Mouse (Mus musculus): ENCODE data around the gene Tnfrsf21. TPM values are rescaled to one million over a fixed set of nuclear protein-coding genes. Genes with fewer than 3 reads are reported as not detected.

The Tnfrsf21 gene
- 22.5 and 23.6 TPM in 2 replicates for polyA plus RNA-seq (2015; fragmentation: Nextera tagmentation; extraction: Ambion mirVana)

DNA sequence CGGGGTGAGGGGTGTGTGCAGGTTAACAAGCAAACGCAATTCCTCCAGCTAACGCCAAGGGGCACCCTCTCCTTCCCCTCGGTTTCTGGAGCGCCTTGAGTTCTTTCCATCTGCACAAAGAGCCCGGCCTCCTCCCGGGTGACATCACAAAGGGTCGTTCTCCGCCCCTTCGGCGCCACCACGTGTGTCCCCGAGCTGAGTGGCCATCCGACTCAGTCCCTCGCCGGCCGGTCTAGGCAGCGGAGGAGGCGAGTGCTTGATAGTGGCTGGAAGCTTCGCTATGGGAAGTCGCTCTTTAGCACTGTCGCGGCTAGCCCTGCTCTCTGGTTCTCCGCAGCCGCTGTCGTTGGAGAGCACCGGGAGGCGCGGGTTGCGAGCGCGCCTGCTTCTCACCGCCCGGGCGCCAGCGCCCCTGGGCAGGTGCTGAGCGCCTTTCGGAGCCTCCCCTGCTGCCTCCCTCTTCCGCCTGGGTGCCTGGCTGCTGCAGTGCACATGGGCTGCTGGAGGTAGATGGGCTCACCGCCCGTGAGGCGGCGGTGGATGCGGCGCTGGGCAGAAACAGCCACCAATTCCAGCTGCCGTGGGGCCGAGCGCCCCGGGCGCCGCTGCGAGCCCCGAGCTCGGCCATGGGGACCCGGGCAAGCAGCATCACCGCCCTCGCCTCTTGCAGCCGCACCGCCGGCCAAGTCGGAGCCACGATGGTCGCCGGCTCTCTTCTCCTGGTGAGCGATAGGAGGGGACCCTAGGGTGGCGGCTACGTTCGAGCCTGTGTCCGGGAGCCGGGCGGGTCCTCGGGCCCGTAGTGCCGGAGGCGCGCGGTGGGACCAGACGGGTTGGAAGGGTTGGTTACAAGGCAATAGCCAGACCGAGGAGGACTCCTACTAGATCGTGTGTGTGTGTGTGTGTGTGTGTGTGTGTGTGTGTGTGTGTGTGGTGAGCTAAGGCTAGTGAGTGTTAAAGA is at the start of gene Tnfrsf21:
TSS of gene Tnfrsf21 (plus strand) at position 185 of the 961 bp plus-strand sequence.
- Histone ChIP-seq H3K4me3 (peak within 1 kb of the TSS; percentile 67), H3K4me1 (peaks cover 9% of the 10 kb centered on the region; the same call in 1 of the 2 replicates), H3K27me3 (peaks cover 8% of the 10 kb centered on the region; the same call in 1 of the 2 replicates), H3K9me3 (no peaks in the 10 kb centered on the region), H3K27ac (peak within 1 kb of the TSS; percentile 73), H3K36me3 (0 out of 2 replicates have a peak, but pooled peaks cover 2% of the 10 kb centered on the region), H3K9ac (peak within 1 kb of the TSS; percentile 82), H3K4me2 (replicated peaks) (peak within 1 kb of the TSS; percentile 94)
- under 1% methylated on average over 75 of the region's 80 CpGs for WGBS
- ATAC-seq (ENCODE audit: low FRiP score, low read depth), result peak; percentile 93

DNA sequence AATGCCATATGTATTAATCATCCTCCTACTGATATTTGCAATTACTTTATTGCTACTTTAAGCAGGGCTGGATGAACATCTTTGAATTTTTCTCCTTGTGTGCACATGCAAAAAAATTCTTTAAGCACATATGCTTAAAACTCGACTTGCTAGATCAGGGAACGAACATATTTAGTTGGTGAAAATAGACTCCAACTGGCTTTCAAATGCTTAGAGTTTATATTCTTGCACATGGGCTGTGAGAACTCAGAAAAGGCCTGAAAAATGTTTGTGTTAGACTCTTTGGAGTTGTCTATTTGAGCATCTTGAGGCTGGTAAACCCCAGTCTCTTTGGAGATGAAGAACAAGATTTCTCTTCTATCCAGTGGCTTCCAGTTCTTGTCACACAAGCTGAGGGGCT is 48.2 kb upstream of the Tnfrsf21 start:
- WGBS, result 83% methylated on average over 2 of the region's 2 CpGs
- no peaks in the 10 kb centered on the region; the same call in 1 of the 2 replicates for H3K4me1 ChIP-seq
- H3K4me3 ChIP-seq, result no peak overlapping the region
- H3K27ac ChIP-seq, result no peak overlapping the region
- no peak for ATAC-seq (ENCODE audit: low FRiP score, low read depth)
- no peak overlapping the region for H3K4me2 ChIP-seq (replicated peaks)
- H3K9me3 ChIP-seq, result no peaks in the 10 kb centered on the region
- H3K36me3 ChIP-seq, result no peaks in the 10 kb centered on the region
- H3K27me3 ChIP-seq, result no peaks in the 10 kb centered on the region
- no peak overlapping the region for H3K9ac ChIP-seq

DNA sequence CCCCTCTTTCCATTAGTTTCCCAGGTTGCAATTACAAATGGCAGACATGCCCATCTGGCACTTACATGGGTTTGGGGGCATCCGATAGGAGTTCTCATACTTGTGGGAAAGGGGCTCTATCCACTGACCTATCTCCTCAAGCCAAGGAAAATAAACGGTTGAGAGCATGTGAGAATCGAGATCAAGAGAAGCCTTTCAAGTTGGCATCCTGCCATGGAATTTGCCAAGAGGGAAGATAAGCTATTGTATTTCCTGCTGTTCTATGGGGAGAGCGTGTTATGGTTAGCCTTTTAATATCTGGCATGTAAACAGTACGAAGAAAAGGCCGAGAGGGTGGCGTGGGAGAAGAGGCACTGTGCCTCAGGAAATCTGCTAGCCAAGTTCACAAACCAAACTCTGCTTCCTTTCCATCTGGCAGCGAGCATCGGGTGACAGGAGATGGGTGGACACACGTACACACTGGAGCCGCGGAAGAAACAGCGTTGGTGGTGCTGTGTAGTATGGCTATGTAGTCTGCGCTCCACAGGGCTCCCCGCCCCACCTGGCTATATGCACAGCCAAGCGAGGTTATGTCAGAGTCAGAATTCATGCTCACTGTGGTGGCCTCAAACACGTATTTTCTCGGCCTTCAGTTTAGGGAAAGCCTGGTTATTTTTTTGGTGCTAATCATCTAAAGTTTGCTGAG is 40.9 kb upstream of the Tnfrsf21 start:
- H3K36me3 ChIP-seq, result no peaks in the 10 kb centered on the region
- no peak overlapping the region for H3K27ac ChIP-seq
- H3K9ac ChIP-seq, result no peak overlapping the region
- H3K4me3 ChIP-seq, result no peak overlapping the region
- 73% methylated on average over 18 of the region's 18 CpGs for WGBS
- H3K4me1 ChIP-seq, result peaks cover 3% of the 10 kb centered on the region; the same call in 1 of the 2 replicates
- no peaks in the 10 kb centered on the region for H3K27me3 ChIP-seq
- H3K9me3 ChIP-seq, result no peaks in the 10 kb centered on the region
- ATAC-seq (ENCODE audit: low FRiP score, low read depth), result peak; percentile 48; the same call in 1 of the 2 replicates
- no peak overlapping the region for H3K4me2 ChIP-seq (replicated peaks)

DNA sequence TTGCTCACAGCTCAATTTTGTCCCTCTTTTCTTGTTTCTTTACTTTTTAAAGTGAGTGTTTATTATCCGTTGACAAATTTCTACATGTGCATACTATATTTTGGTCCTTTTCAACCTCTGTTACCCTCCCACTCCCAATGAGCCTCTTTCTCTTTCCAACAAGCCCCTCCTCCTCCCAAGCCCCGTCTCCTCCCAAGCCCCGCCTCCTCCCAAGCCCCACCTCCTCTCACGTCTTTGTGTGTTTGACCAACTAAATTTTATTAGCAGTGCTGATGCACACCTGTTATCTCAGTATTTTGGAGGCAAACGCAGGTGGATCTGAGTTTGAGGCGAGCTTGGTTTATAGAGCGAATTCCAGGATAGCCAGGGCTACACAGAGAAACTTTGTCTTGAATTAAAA is 38.6 kb upstream of the Tnfrsf21 start:
- Histone ChIP-seq H3K27ac (no peak overlapping the region), H3K27me3 (no peaks in the 10 kb centered on the region), H3K36me3 (no peaks in the 10 kb centered on the region), H3K4me2 (replicated peaks) (no peak overlapping the region), H3K4me1 (peaks cover 3% of the 10 kb centered on the region; the same call in 1 of the 2 replicates), H3K9ac (no peak overlapping the region), H3K9me3 (no peaks in the 10 kb centered on the region), H3K4me3 (no peak overlapping the region)
- ATAC-seq (ENCODE audit: low FRiP score, low read depth), result no peak
- WGBS, result 65% methylated on average over 7 of the region's 7 CpGs

DNA sequence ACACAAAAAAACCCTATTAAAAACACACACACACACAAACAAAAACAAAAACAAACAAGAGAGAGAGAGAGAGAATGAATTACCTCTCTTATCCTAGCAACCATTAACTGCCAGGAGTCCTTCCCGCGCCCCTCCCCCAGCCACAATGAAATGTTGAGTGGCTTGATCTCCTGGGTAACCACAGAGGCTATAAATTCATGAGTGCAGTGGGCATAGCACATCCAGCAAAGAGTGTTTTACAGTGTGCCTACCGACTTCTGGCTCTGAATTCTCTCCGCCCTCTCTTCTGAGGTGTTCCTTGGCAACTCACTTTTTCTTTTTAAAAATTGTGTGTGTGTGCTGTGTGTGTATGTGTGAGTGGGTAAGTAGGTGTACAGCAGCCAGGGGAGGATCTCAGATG is 38.0 kb upstream of the Tnfrsf21 start:
- peaks cover 3% of the 10 kb centered on the region; the same call in 1 of the 2 replicates for H3K4me1 ChIP-seq
- ATAC-seq (ENCODE audit: low FRiP score, low read depth), result no peak
- WGBS, result 45% methylated on average over 4 of the region's 4 CpGs
- no peaks in the 10 kb centered on the region for H3K27me3 ChIP-seq
- no peak overlapping the region for H3K9ac ChIP-seq
- H3K9me3 ChIP-seq, result no peaks in the 10 kb centered on the region
- no peaks in the 10 kb centered on the region for H3K36me3 ChIP-seq
- no peak overlapping the region for H3K4me3 ChIP-seq
- H3K27ac ChIP-seq, result no peak overlapping the region
- no peak overlapping the region for H3K4me2 ChIP-seq (replicated peaks)

DNA sequence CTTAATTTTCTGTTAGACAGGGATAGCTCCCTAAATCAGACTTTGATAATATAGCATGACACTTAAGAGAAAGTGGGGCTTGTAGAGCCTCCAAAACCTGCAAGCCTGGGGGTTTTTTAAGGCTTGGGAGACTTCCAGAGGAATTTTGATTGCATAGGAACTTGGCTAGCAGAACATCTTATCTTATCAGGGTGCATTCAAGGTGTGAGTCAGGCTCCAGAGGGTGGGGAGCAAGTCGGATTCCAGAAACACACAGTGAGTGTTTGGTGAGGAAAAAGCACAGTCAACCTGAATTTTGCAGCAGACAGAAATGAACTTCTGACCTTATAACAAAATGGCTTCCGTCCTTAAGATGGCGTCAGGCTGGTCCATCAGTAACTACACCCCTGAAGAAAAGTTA is 34.5 kb upstream of the Tnfrsf21 start:
- Histone ChIP-seq H3K4me1 (peaks cover 3% of the 10 kb centered on the region; the same call in 1 of the 2 replicates), H3K9ac (no peak overlapping the region), H3K9me3 (no peaks in the 10 kb centered on the region), H3K27me3 (no peaks in the 10 kb centered on the region), H3K36me3 (no peaks in the 10 kb centered on the region), H3K27ac (no peak overlapping the region), H3K4me2 (replicated peaks) (no peak overlapping the region), H3K4me3 (no peak overlapping the region)
- WGBS, result 83% methylated on average over 3 of the region's 3 CpGs
- no peak for ATAC-seq (ENCODE audit: low FRiP score, low read depth)

DNA sequence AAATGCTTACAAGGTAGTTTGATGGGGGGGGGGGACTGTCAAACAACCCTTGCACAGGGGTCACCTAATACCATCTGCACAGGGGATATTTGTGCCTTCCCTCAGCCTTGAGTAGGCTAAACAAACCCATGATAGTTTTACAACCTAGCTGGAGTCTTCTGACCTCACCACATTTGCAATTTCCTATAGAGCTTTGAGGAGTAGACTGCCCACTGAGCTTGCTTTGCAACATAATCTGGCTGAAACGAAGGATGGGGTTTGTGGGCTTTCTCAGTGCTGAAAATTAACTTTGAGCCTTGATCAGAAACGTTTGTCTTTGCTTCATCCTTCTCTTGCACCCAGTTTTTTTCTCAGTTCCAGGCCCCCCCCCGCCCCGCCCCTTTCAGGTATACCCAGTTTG is 33.8 kb upstream of the Tnfrsf21 start:
- no peak overlapping the region for H3K4me2 ChIP-seq (replicated peaks)
- H3K4me3 ChIP-seq, result no peak overlapping the region
- no peaks in the 10 kb centered on the region for H3K9me3 ChIP-seq
- 60% methylated on average over 4 of the region's 4 CpGs for WGBS
- no peaks in the 10 kb centered on the region for H3K36me3 ChIP-seq
- no peak for ATAC-seq (ENCODE audit: low FRiP score, low read depth)
- no peaks in the 10 kb centered on the region for H3K27me3 ChIP-seq
- H3K27ac ChIP-seq, result no peak overlapping the region
- H3K4me1 ChIP-seq, result peaks cover 3% of the 10 kb centered on the region; the same call in 1 of the 2 replicates
- H3K9ac ChIP-seq, result no peak overlapping the region

DNA sequence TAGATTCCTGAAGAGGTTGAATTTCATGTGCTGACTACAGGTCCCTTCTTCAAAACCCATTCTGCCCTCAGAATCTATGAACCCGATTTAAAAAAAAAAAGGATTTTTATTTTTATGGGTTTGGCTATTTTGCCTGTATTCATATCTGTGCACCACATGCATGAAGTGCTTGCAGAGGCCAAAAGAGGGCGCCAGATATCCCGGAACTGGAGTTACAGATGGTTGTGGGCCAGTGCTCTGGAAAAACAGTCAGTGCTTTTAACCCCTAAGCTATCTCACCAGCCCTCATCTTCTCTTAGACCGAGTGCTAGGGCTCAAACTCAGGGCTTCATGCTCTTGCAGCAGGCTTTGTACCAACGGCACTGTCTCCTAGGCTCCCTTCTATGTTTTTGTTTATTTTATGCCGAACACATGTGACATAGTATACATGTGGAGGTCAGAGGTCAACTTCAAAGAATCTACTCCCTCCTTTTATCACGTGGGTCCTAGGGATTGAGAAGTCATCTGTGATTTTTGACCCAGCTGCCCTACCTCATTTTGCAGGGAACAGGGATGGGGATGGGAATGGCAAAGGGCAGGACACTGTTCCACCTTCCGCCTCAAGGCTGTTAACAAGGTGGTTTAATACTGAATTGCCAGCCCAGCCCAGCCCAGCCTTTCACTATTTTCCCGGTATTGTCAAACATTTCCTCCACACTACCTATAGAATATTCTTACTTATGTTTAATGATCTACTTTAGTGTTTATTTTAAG is 30.3 kb upstream of the Tnfrsf21 start:
- Histone ChIP-seq H3K4me2 (replicated peaks) (no peak overlapping the region), H3K36me3 (no peaks in the 10 kb centered on the region), H3K4me1 (no peaks in the 10 kb centered on the region), H3K9me3 (no peaks in the 10 kb centered on the region), H3K4me3 (no peak overlapping the region), H3K27ac (no peak overlapping the region), H3K9ac (no peak overlapping the region), H3K27me3 (no peaks in the 10 kb centered on the region)
- no peak for ATAC-seq (ENCODE audit: low FRiP score, low read depth)
- WGBS, result 48% methylated on average over 9 of the region's 9 CpGs

DNA sequence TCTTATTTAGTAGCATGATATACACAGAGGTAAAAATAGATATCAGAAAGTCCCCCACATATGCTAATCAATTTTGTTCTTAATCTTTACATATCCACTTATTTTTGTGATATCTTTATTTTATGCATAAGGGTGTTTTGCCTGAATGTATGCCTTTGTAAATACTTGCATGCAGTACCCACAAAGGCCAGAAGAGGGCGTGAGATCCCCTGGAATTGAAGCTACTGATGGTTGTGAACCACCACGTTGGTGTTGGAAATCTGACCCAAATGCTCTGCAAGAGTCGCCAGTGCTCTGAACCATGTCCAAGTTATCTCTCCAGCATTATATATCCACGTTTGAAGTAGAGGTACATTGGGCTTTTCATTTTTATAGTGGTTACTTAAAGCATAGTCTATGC is 28.7 kb upstream of the Tnfrsf21 start:
- no peak overlapping the region for H3K4me3 ChIP-seq
- no peak overlapping the region for H3K9ac ChIP-seq
- ATAC-seq (ENCODE audit: low FRiP score, low read depth), result no peak
- 24% methylated on average over 4 of the region's 4 CpGs for WGBS
- no peaks in the 10 kb centered on the region for H3K4me1 ChIP-seq
- no peaks in the 10 kb centered on the region for H3K9me3 ChIP-seq
- H3K4me2 ChIP-seq (replicated peaks), result no peak overlapping the region
- H3K27me3 ChIP-seq, result no peaks in the 10 kb centered on the region
- H3K27ac ChIP-seq, result no peak overlapping the region
- no peaks in the 10 kb centered on the region for H3K36me3 ChIP-seq

DNA sequence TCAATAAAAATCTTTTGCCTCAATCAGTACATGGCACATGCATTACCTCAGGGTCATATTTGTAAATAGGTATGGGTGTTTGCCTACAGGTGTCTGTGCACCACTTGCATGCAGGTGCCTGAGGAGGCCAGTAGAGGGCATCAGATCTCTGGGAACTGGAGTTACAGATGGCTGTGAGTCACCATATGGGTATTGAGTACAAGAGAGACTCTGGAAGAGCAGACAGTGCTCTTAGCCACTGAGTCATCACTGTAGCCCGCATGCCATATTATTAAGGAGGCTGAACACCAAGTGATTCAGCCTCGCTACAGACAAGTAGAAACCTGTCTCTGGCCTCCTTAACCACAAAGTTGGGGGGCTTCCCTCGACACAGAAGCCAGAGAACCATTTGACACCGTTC is 26.4 kb upstream of the Tnfrsf21 start:
- no peak overlapping the region for H3K9ac ChIP-seq
- 85% methylated on average over 4 of the region's 4 CpGs for WGBS
- H3K4me1 ChIP-seq, result no peaks in the 10 kb centered on the region
- no peaks in the 10 kb centered on the region for H3K36me3 ChIP-seq
- H3K27ac ChIP-seq, result no peak overlapping the region
- no peaks in the 10 kb centered on the region for H3K9me3 ChIP-seq
- no peak overlapping the region for H3K4me3 ChIP-seq
- ATAC-seq (ENCODE audit: low FRiP score, low read depth), result no peak
- H3K4me2 ChIP-seq (replicated peaks), result no peak overlapping the region
- no peaks in the 10 kb centered on the region for H3K27me3 ChIP-seq

DNA sequence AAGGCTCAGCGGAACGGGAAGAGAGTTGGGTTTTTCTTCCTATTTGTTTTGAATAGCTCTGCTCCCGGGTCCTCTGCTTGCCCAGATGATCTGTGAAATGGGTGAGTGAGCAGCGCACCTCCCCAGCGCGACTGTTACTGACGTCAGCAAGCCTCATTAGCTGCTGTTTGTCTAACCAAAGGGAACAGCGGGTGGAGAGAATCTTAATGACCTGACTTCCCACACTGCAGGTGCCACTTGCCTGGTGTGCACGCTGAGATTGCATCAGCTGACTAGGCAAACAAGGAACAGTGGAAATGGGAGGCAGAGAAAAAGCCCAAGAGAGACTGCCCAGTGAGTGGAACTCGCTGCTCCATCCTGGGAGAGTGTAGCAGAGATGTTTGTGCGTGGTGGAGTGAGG is 25.2 kb upstream of the Tnfrsf21 start:
- H3K4me1 ChIP-seq, result no peaks in the 10 kb centered on the region
- WGBS, result 59% methylated on average over 11 of the region's 11 CpGs
- H3K9ac ChIP-seq, result no peak overlapping the region
- ATAC-seq (ENCODE audit: low FRiP score, low read depth), result no peak
- H3K27ac ChIP-seq, result no peak overlapping the region
- no peaks in the 10 kb centered on the region for H3K27me3 ChIP-seq
- no peak overlapping the region for H3K4me2 ChIP-seq (replicated peaks)
- no peaks in the 10 kb centered on the region for H3K36me3 ChIP-seq
- no peaks in the 10 kb centered on the region for H3K9me3 ChIP-seq
- H3K4me3 ChIP-seq, result no peak overlapping the region

Measured in limb, embryonic 13.5 days (tissue).